Mouse (Mus musculus) MEL (cell line): ENCODE data around the gene Arhgef3.

Experiments used
- CHD2 ChIP-seq: IDR thresholded peaks from 2 replicates; pipeline ENCODE4 v1.6.1; 2011; ENCODE audit warnings: low read length, improper control_type of control experiment
- CTCF ChIP-seq, 3 experiments: IDR thresholded peaks in 2 of 3; conservative IDR thresholded peaks in 1 of 3; 2 replicates each; pipeline ENCODE4 v1.5.1; 2011 to 2012; ENCODE audit warnings: low read length in 3 of 3, low read depth in 2 of 3, mild to moderate bottlenecking in 2 of 3, improper control_type of control experiment in 1 of 3, inconsistent platforms in 1 of 3, mixed read lengths in 1 of 3, moderate library complexity in 1 of 3; ENCODE audit not compliant: control insufficient read depth in 1 of 3, insufficient read depth in 1 of 3, poor library complexity in 1 of 3, severe bottlenecking in 1 of 3
- E2F4 ChIP-seq: IDR thresholded peaks from 2 replicates; pipeline ENCODE4 v1.6.1; 2011; ENCODE audit warnings: low read depth, low read length, improper control_type of control experiment, borderline replicate concordance
- EP300 ChIP-seq, 2 experiments: IDR thresholded peaks; 2 replicates each; pipeline ENCODE4 v1.6.1; 2011; ENCODE audit warnings: improper control_type of control experiment in 2 of 2, low read length in 2 of 2, low read depth in 1 of 2, mild to moderate bottlenecking in 1 of 2
- GATA1 ChIP-seq: IDR thresholded peaks from 2 replicates; pipeline ENCODE4 v1.6.1; 2011; ENCODE audit warnings: low read depth, low read length, improper control_type of control experiment
- HCFC1 ChIP-seq: IDR thresholded peaks from 2 replicates; pipeline ENCODE4 v1.6.1; 2012; ENCODE audit warnings: low read depth, mild to moderate bottlenecking, inconsistent platforms, low read length, improper control_type of control experiment, moderate library complexity
- MAFK ChIP-seq: IDR thresholded peaks from 2 replicates; pipeline ENCODE4 v1.6.1; 2011; ENCODE audit warnings: low read depth, mild to moderate bottlenecking, low read length, improper control_type of control experiment, borderline replicate concordance
- MXI1 ChIP-seq: IDR thresholded peaks from 2 replicates; pipeline ENCODE4 v1.6.1; 2011; ENCODE audit warnings: mild to moderate bottlenecking, low read depth, low read length, improper control_type of control experiment
- NELFE ChIP-seq: IDR thresholded peaks from 2 replicates; pipeline ENCODE4 v1.6.1; 2011; ENCODE audit warnings: low read depth, low read length, improper control_type of control experiment
- POLR2A ChIP-seq, 2 experiments: IDR thresholded peaks; 2 replicates each; pipeline ENCODE4 v1.6.1; 2011 to 2012; ENCODE audit warnings: low read length in 2 of 2, mild to moderate bottlenecking in 2 of 2, control low read depth in 1 of 2, improper control_type of control experiment in 1 of 2, low read depth in 1 of 2, moderate library complexity in 1 of 2; ENCODE audit not compliant: control insufficient read depth in 1 of 2, insufficient read depth in 1 of 2, poor library complexity in 1 of 2
- POLR2AphosphoS2 ChIP-seq: IDR thresholded peaks from 2 replicates; pipeline ENCODE4 v1.6.1; 2011; ENCODE audit warnings: low read length, improper control_type of control experiment
- RAD21 ChIP-seq: IDR thresholded peaks from 2 replicates; pipeline ENCODE4 v1.6.1; 2011; ENCODE audit warnings: mild to moderate bottlenecking, low read depth, low read length, improper control_type of control experiment
- ZKSCAN1 ChIP-seq: IDR thresholded peaks from 2 replicates; pipeline ENCODE4 v1.6.1; 2012; ENCODE audit warnings: low read depth, mild to moderate bottlenecking, inconsistent platforms, low read length, improper control_type of control experiment, moderate library complexity

- TF ChIP-seq ZKSCAN1 (no peak), POLR2A (IDR thresholded peaks at IDR 0.05; ENCODE audit: control insufficient read depth in 1 of 2, insufficient read depth in 1 of 2, low read depth in 1 of 2, low read length in 2 of 2, poor library complexity in 1 of 2) (no peak), RAD21 (no peak), HCFC1 (no peak), CHD2 (no peak), E2F4 (no peak), GATA1 (no peak), CTCF (IDR thresholded peaks at IDR 0.05 in 2 of 3, conservative IDR thresholded peaks at IDR 0.05 in 1 of 3; ENCODE audit: control insufficient read depth in 1 of 3, insufficient read depth in 1 of 3, low read depth in 2 of 3, low read length in 3 of 3, poor library complexity in 1 of 3, severe bottlenecking in 1 of 3) (no peak), POLR2AphosphoS2 (no peak), MXI1 (no peak), EP300 (IDR thresholded peaks at IDR 0.05; ENCODE audit: low read depth in 1 of 2, low read length in 2 of 2) (no peak), MAFK (no peak), NELFE (no peak)
These were observed 29.2 kb upstream of the Arhgef3 start for GRCm38 (mm10) chr14:27085471-27085870.
